Mouse (Mus musculus) liver, postnatal 0 days (tissue): ENCODE data around the gene Slc6a19.

ENCODE experiments used
- CTCF ChIP-seq: sonication (generic); IDR thresholded peaks from 2 replicates; pipeline ENCODE4 v1.5.1; 2016; ENCODE audit warnings: antibody characterized with exemption, low read depth
- EP300 ChIP-seq: IDR thresholded peaks from 2 replicates; pipeline ENCODE4 v1.6.1; 2016; ENCODE audit warnings: antibody characterized with exemption, low read depth, mild to moderate bottlenecking

DNA sequence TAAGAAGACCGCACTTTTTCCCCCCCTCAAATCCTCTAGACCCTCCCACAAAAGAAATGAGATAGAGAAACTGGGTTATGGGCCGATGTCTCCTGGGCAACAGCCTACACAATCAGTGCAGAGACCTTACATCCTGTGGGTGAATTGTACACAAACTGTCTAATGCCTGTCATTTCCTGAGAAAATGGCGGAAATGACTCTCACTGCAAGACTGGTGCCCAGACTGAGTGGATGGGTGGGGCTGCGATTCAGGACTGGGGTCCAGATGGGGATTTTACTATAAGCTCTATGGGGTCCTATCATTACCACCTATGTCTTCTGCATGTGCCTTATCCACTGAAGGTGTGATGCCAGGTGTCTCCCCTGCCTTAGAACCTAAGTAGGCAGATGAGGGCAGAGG, 1.9 kb downstream of the Slc6a19 start:
- TF ChIP-seq CTCF = no peak
- no peak for TF ChIP-seq EP300
